8 mouse cellular contexts compared by ENCODE assay signal in the genomic region with DNA sequence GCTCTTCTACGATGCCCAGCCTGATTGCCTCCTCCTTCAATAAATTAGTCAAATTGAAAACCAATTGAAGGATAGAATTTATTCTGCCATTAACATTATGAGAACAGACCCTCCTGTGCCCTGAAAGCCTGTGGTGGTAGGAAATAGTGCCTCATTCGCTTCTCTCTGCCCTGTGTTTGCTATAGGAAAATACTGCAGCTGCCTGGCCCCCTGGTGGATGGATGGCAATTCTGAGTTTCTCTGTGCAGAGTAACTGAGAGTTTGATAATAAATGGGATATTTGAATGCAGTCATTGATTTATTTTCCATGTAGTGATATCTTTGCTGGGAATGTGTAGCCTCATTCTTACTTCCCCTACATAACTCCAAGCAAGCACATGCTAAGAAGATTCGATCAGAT.
DNase-seq lines count a peak whose midpoint lies in the region; ATAC-seq and TF ChIP-seq lines count a peak whose summit lies in the region.
"Had no signal": no experiment of that assay in that cellular context is flagged by ENCODE, and none has a peak within 500 bp of the region (broad histone marks: within the 10 kb centered on the region; RNA-seq: fewer than 3 reads in every experiment).

No protein-coding gene starts in this region.

- TF ChIP-seq RAD21 in MEL (IDR thresholded peaks at IDR 0.05; ENCODE audit: low read depth, low read length), result peak; percentile 11

- H3K9me3 ChIP-seq in hindbrain, embryonic 11.5 days (ENCODE audit: control insufficient read depth, low read length), result no peaks in the 10 kb centered on the region
- H3K9me3 ChIP-seq in hindbrain, embryonic 10.5 days, result no peaks in the 10 kb centered on the region
- no peaks in the 10 kb centered on the region for H3K9me3 ChIP-seq in MEL (replicated peaks; ENCODE audit: insufficient read depth, low read length)

- no peak for ATAC-seq in hindbrain, embryonic 11.5 days (ENCODE audit: low FRiP score)

- no peak for TF ChIP-seq POLR2A in MEL (IDR thresholded peaks at IDR 0.05; ENCODE audit: control insufficient read depth in 1 of 2, insufficient read depth in 1 of 2, low read depth in 1 of 2, low read length in 2 of 2, poor library complexity in 1 of 2)

- H3K36me3 ChIP-seq in hindbrain, embryonic 11.5 days (ENCODE audit: control insufficient read depth, insufficient read depth, low read length), result no peaks in the 10 kb centered on the region
- H3K36me3 ChIP-seq in hindbrain, embryonic 10.5 days, result no peaks in the 10 kb centered on the region
- H3K36me3 ChIP-seq in MEL (ENCODE audit: control insufficient read depth in 1 of 2, insufficient read depth in 2 of 2, low read length in 2 of 2), result no peaks in the 10 kb centered on the region

- no peak overlapping the region for H3K4me3 ChIP-seq in hindbrain, embryonic 11.5 days (ENCODE audit: low read depth, low read length)
- H3K4me3 ChIP-seq in hindbrain, embryonic 10.5 days, result no peak overlapping the region
- H3K4me3 ChIP-seq in MEL (ENCODE audit: control insufficient read depth in 1 of 2, insufficient read depth in 1 of 2, low read depth in 2 of 2, low read length in 2 of 2), result no peak overlapping the region
- H3K4me3 ChIP-seq: myocyte had no signal

- H3K4me2 ChIP-seq in hindbrain, embryonic 11.5 days (replicated peaks; ENCODE audit: low read depth, low read length), result no peak overlapping the region

- peak; percentile 25 for DNase-seq in hindbrain, embryonic 11.5 days (ENCODE audit: low spot score)
- no peak for DNase-seq in hindbrain, embryonic 10.5 days (ENCODE audit: low spot score)
- DNase-seq in 416B (ENCODE audit: low read depth) (peak; percentile 10), MEL (ENCODE audit: low read depth, low spot score) (peak; percentile 13)
- DNase-seq in kidney, postnatal 36 days, result peak; percentile 4 to 65
- DNase-seq in retina, postnatal 1 day, result peak; percentile 31
- no peak for DNase-seq in cerebellum, postnatal 36 days

- no peaks in the 10 kb centered on the region for H3K79me2 ChIP-seq in MEL (ENCODE audit: control insufficient read depth, insufficient read depth, low read length, poor library complexity)

- no peak for TF ChIP-seq EP300 in MEL (IDR thresholded peaks at IDR 0.05; ENCODE audit: low read depth in 1 of 2, low read length in 2 of 2)

- H3K27ac ChIP-seq in hindbrain, embryonic 11.5 days (ENCODE audit: low read depth, low read length), result no peak overlapping the region
- no peak overlapping the region for H3K27ac ChIP-seq in hindbrain, embryonic 10.5 days
- H3K27ac ChIP-seq in MEL (ENCODE audit: control insufficient read depth, low read depth, low read length), result no peak overlapping the region

- H3K27me3 ChIP-seq in hindbrain, embryonic 11.5 days (ENCODE audit: control insufficient read depth, insufficient read depth, low read length), result no peaks in the 10 kb centered on the region
- H3K27me3 ChIP-seq in hindbrain, embryonic 10.5 days (ENCODE audit: insufficient read depth, poor library complexity, severe bottlenecking), result peaks cover 4% of the 10 kb centered on the region; the same call in 1 of the 2 replicates
- peaks cover 41 to 47% of the 10 kb centered on the region in 2 experiments for H3K27me3 ChIP-seq in MEL (ENCODE audit: control insufficient read depth in 1 of 2, insufficient read depth in 2 of 2, low read length in 2 of 2)

- TF ChIP-seq CTCF in MEL (IDR thresholded peaks at IDR 0.05 in 2 of 3, conservative IDR thresholded peaks at IDR 0.05 in 1 of 3; ENCODE audit: control insufficient read depth in 1 of 3, insufficient read depth in 1 of 3, low read depth in 2 of 3, low read length in 3 of 3, poor library complexity in 1 of 3, severe bottlenecking in 1 of 3), result peak; percentile 22 to 47 (median 32); a peak in 4 of 6 replicates

- no peak overlapping the region for H3K9ac ChIP-seq in hindbrain, embryonic 11.5 days (ENCODE audit: low read depth, low read length)
- no peak overlapping the region for H3K9ac ChIP-seq in MEL (ENCODE audit: control insufficient read depth, low read depth, low read length, poor library complexity, severe bottlenecking)

- no peaks in the 10 kb centered on the region for H3K4me1 ChIP-seq in hindbrain, embryonic 11.5 days (replicated peaks; ENCODE audit: control insufficient read depth, insufficient read depth, low read length)
- no peaks in the 10 kb centered on the region for H3K4me1 ChIP-seq in hindbrain, embryonic 10.5 days (replicated peaks)
- H3K4me1 ChIP-seq in MEL (ENCODE audit: control insufficient read depth in 1 of 2, insufficient read depth in 2 of 2, low read length in 2 of 2), result no peaks in the 10 kb centered on the region

- WGBS in hindbrain, embryonic 11.5 days, result 62% methylated on average over 3 of the region's 3 CpGs
- WGBS in hindbrain, embryonic 10.5 days, result 69% methylated on average over 3 of the region's 3 CpGs

TF ChIP-seq in MEL, 35 proteins besides CTCF, POLR2A, EP300 and RAD21:
- peak; percentile 51 for TF ChIP-seq SMC3 (IDR thresholded peaks at IDR 0.05; ENCODE audit: low read depth, low read length)
- TF ChIP-seq KAT2A (conservative IDR thresholded peaks at IDR 0.05; ENCODE audit: low read depth, low read length), result no peak
TF ChIP-seq in MEL: peak in this region for 1.

Comparison
In these comparisons a context has a peak if more than half of its experiments do, and no peak if none do; other contexts are left out.
1. DNase-seq: peak in hindbrain, embryonic 11.5 days (single experiment), 416B (single experiment), MEL (single experiment), kidney, postnatal 36 days (2 of 2) and retina, postnatal 1 day (single experiment); none in hindbrain, embryonic 10.5 days (single experiment) and cerebellum, postnatal 36 days (0 of 2).